Mouse (Mus musculus): Measurements from ENCODE around the gene Ern1. TPM values are rescaled to one million over a fixed set of nuclear protein-coding genes. Genes with fewer than 3 reads are reported as not detected.

Ern1 gene
- polyA plus RNA-seq, 1 experiment from 2014 or later: 7.5 TPM

- Histone ChIP-seq H3K36me3 (ENCODE audit: control insufficient read depth, insufficient read depth, low read length) (no peaks in the 10 kb centered on the region), H3K4me2 (no peak overlapping the region), H3K9me3 (ENCODE audit: control insufficient read depth, low read length) (no peaks in the 10 kb centered on the region), H3K27me3 (replicated peaks; ENCODE audit: control insufficient read depth, insufficient read depth, low read length) (no peaks in the 10 kb centered on the region), H3K4me1 (replicated peaks; ENCODE audit: control insufficient read depth, insufficient read depth, low read length) (0 out of 2 replicates have a peak, but pooled peaks cover 3% of the 10 kb centered on the region), H3K4me3 (ENCODE audit: low read depth, low read length) (no peak overlapping the region), H3K9ac (ENCODE audit: low read depth, low read length) (no peak overlapping the region), H3K27ac (ENCODE audit: low read depth, low read length) (no peak overlapping the region)
- DNase-seq (ENCODE audit: low spot score) (no peak), ATAC-seq (replicated peaks; ENCODE audit: low FRiP score) (no peak)
- 49% methylated on average over 9 of the region's 9 CpGs for WGBS
Observed at GRCm38 (mm10) chr11:106374559-106374958, 113.1 kb downstream of the Ern1 start.

GRCm38 (mm10) chr11:106373998-106374397 is 113.7 kb downstream of the Ern1 start:
- no peak overlapping the region for H3K4me3 ChIP-seq (ENCODE audit: low read depth, low read length)
- no peak overlapping the region for H3K9ac ChIP-seq (ENCODE audit: low read depth, low read length)
- ATAC-seq (replicated peaks; ENCODE audit: low FRiP score): no peak
- H3K4me2 ChIP-seq: no peak overlapping the region
- no peaks in the 10 kb centered on the region for H3K36me3 ChIP-seq (ENCODE audit: control insufficient read depth, insufficient read depth, low read length)
- no peak for DNase-seq (ENCODE audit: low spot score)
- WGBS: 42% methylated on average over 11 of the region's 11 CpGs
- 0 out of 2 replicates have a peak, but pooled peaks cover 3% of the 10 kb centered on the region for H3K4me1 ChIP-seq (replicated peaks; ENCODE audit: control insufficient read depth, insufficient read depth, low read length)
- no peaks in the 10 kb centered on the region for H3K27me3 ChIP-seq (replicated peaks; ENCODE audit: control insufficient read depth, insufficient read depth, low read length)
- H3K9me3 ChIP-seq (ENCODE audit: control insufficient read depth, low read length): no peaks in the 10 kb centered on the region
- H3K27ac ChIP-seq (ENCODE audit: low read depth, low read length): no peak overlapping the region

GRCm38 (mm10) chr11:106366316-106366715 is 121.3 kb downstream of the Ern1 start:
- DNase-seq (ENCODE audit: low spot score) (peak; percentile 76), ATAC-seq (replicated peaks; ENCODE audit: low FRiP score) (peak; percentile 26; the same call in 1 of the 2 replicates)
- 3% methylated on average over 3 of the region's 3 CpGs for WGBS
- Histone ChIP-seq H3K27ac (ENCODE audit: low read depth, low read length) (no peak overlapping the region), H3K27me3 (replicated peaks; ENCODE audit: control insufficient read depth, insufficient read depth, low read length) (no peaks in the 10 kb centered on the region), H3K4me2 (no peak overlapping the region), H3K4me1 (replicated peaks; ENCODE audit: control insufficient read depth, insufficient read depth, low read length) (0 out of 2 replicates have a peak, but pooled peaks cover 8% of the 10 kb centered on the region), H3K4me3 (ENCODE audit: low read depth, low read length) (no peak overlapping the region), H3K36me3 (ENCODE audit: control insufficient read depth, insufficient read depth, low read length) (no peaks in the 10 kb centered on the region), H3K9ac (ENCODE audit: low read depth, low read length) (no peak overlapping the region), H3K9me3 (ENCODE audit: control insufficient read depth, low read length) (no peaks in the 10 kb centered on the region)

DNA sequence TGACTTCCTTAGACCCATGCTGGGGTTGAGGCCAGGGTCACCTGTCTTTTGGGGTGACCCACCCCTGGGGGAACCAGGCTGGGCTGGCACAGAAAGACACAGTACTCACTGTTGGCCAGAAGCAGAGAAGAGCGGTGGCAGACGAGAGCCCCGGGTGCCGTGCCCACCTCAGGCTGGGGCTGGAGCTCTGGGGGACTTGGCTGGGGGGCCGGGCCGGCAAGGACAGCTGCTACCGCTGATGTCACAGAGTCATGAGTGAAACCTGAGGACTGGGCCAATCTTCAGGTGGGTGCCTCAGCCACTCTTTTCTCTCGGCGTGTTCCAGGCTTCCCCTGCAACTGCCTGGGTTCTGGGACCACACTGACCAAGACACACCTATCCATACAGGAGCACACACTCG is 122.3 kb downstream of the Ern1 start, which contains the start of gene Prr29:
Gene Prr29 (plus strand): TSS at position 107 of the 400 bp plus-strand sequence.
- DNase-seq (ENCODE audit: low spot score) (no peak), ATAC-seq (replicated peaks; ENCODE audit: low FRiP score) (no peak)
- Histone ChIP-seq H3K27ac (ENCODE audit: low read depth, low read length) (no peak within 1 kb of the TSS), H3K4me2 (no peak within 1 kb of the TSS), H3K36me3 (ENCODE audit: control insufficient read depth, insufficient read depth, low read length) (no peaks in the 10 kb centered on the region), H3K4me1 (replicated peaks; ENCODE audit: control insufficient read depth, insufficient read depth, low read length) (0 out of 2 replicates have a peak, but pooled peaks cover 8% of the 10 kb centered on the region), H3K27me3 (replicated peaks; ENCODE audit: control insufficient read depth, insufficient read depth, low read length) (no peaks in the 10 kb centered on the region), H3K9ac (ENCODE audit: low read depth, low read length) (no peak within 1 kb of the TSS), H3K4me3 (ENCODE audit: low read depth, low read length) (no peak within 1 kb of the TSS), H3K9me3 (ENCODE audit: control insufficient read depth, low read length) (no peaks in the 10 kb centered on the region)
- 55% methylated on average over 10 of the region's 10 CpGs for WGBS

DNA sequence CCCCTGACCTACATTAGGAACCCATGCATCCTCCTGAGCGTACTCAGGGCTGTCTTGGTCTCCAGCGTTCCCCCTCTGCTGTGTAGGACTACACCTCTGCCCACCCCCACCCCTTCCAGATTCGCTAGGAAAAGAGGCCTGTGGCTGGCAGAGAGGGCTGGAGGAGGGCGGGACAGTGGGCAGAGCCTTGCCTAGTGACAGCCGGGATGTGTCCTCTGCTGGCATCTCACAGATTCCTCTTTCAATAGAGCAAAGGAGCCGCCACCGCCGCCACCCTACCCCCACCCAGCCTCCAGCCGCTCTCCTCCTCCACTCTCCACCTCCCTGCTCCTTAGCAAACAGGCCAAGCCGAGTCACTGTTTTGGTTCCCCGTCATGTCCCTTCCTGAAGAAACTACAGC is 122.9 kb downstream of the Ern1 start:
- DNase-seq (ENCODE audit: low spot score) (no peak), ATAC-seq (replicated peaks; ENCODE audit: low FRiP score) (no peak)
- no peak overlapping the region for H3K4me3 ChIP-seq (ENCODE audit: low read depth, low read length)
- H3K36me3 ChIP-seq (ENCODE audit: control insufficient read depth, insufficient read depth, low read length): no peaks in the 10 kb centered on the region
- 13% methylated on average over 11 of the region's 11 CpGs for WGBS
- no peak overlapping the region for H3K9ac ChIP-seq (ENCODE audit: low read depth, low read length)
- no peak overlapping the region for H3K4me2 ChIP-seq
- no peaks in the 10 kb centered on the region for H3K27me3 ChIP-seq (replicated peaks; ENCODE audit: control insufficient read depth, insufficient read depth, low read length)
- 0 out of 2 replicates have a peak, but pooled peaks cover 8% of the 10 kb centered on the region for H3K4me1 ChIP-seq (replicated peaks; ENCODE audit: control insufficient read depth, insufficient read depth, low read length)
- H3K27ac ChIP-seq (ENCODE audit: low read depth, low read length): no peak overlapping the region
- H3K9me3 ChIP-seq (ENCODE audit: control insufficient read depth, low read length): no peaks in the 10 kb centered on the region

DNA sequence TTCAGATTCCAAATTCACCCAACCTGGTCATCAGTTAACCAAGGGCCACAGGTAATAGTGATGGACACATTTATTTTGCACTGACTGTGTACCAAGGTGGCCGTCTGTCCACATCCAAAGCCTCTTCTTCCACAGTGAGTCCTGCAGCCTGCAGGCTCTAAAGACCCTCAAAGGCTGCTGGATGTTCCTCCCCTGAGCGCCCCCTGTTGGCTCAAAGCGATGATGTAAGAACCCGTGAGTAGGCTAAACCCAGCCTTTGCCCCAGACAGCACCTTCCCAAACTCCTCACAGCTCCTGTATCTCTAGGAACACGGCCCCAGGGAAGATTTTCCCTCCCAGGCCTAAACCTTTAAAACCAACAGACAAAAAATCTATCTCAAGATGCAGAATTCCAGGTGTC is 128.3 kb downstream of the Ern1 start:
- Histone ChIP-seq H3K9me3 (ENCODE audit: control insufficient read depth, low read length) (no peaks in the 10 kb centered on the region), H3K9ac (ENCODE audit: low read depth, low read length) (no peak overlapping the region), H3K36me3 (ENCODE audit: control insufficient read depth, insufficient read depth, low read length) (no peaks in the 10 kb centered on the region), H3K27me3 (replicated peaks; ENCODE audit: control insufficient read depth, insufficient read depth, low read length) (no peaks in the 10 kb centered on the region), H3K4me1 (replicated peaks; ENCODE audit: control insufficient read depth, insufficient read depth, low read length) (no peaks in the 10 kb centered on the region), H3K4me2 (no peak overlapping the region), H3K4me3 (ENCODE audit: low read depth, low read length) (no peak overlapping the region), H3K27ac (ENCODE audit: low read depth, low read length) (no peak overlapping the region)
- ATAC-seq (replicated peaks; ENCODE audit: low FRiP score) (no peak), DNase-seq (ENCODE audit: low spot score) (no peak)
- 19% methylated on average over 5 of the region's 5 CpGs for WGBS

- no peak overlapping the region for H3K4me3 ChIP-seq (ENCODE audit: low read depth, low read length)
- DNase-seq (ENCODE audit: low spot score): no peak
- no peaks in the 10 kb centered on the region for H3K27me3 ChIP-seq (replicated peaks; ENCODE audit: control insufficient read depth, insufficient read depth, low read length)
- no peak overlapping the region for H3K9ac ChIP-seq (ENCODE audit: low read depth, low read length)
- WGBS: 32% methylated on average over 19 of the region's 19 CpGs
- no peak for ATAC-seq (replicated peaks; ENCODE audit: low FRiP score)
- no peak overlapping the region for H3K27ac ChIP-seq (ENCODE audit: low read depth, low read length)
- H3K9me3 ChIP-seq (ENCODE audit: control insufficient read depth, low read length): no peaks in the 10 kb centered on the region
- no peaks in the 10 kb centered on the region for H3K4me1 ChIP-seq (replicated peaks; ENCODE audit: control insufficient read depth, insufficient read depth, low read length)
- H3K36me3 ChIP-seq (ENCODE audit: control insufficient read depth, insufficient read depth, low read length): no peaks in the 10 kb centered on the region
- no peak overlapping the region for H3K4me2 ChIP-seq
Observed at GRCm38 (mm10) chr11:106355382-106356128, 132.1 kb downstream of the Ern1 start.

- Histone ChIP-seq H3K4me2 (no peak overlapping the region), H3K27ac (ENCODE audit: low read depth, low read length) (no peak overlapping the region), H3K36me3 (ENCODE audit: control insufficient read depth, insufficient read depth, low read length) (no peaks in the 10 kb centered on the region), H3K9me3 (ENCODE audit: control insufficient read depth, low read length) (no peaks in the 10 kb centered on the region), H3K4me3 (ENCODE audit: low read depth, low read length) (no peak overlapping the region), H3K27me3 (replicated peaks; ENCODE audit: control insufficient read depth, insufficient read depth, low read length) (no peaks in the 10 kb centered on the region), H3K4me1 (replicated peaks; ENCODE audit: control insufficient read depth, insufficient read depth, low read length) (no peaks in the 10 kb centered on the region), H3K9ac (ENCODE audit: low read depth, low read length) (no peak overlapping the region)
- 53% methylated on average over 1 of the region's 1 CpGs for WGBS
- ATAC-seq (replicated peaks; ENCODE audit: low FRiP score) (no peak), DNase-seq (ENCODE audit: low spot score) (no peak)
Observed at GRCm38 (mm10) chr11:106354181-106354580, 133.5 kb downstream of the Ern1 start.

DNA sequence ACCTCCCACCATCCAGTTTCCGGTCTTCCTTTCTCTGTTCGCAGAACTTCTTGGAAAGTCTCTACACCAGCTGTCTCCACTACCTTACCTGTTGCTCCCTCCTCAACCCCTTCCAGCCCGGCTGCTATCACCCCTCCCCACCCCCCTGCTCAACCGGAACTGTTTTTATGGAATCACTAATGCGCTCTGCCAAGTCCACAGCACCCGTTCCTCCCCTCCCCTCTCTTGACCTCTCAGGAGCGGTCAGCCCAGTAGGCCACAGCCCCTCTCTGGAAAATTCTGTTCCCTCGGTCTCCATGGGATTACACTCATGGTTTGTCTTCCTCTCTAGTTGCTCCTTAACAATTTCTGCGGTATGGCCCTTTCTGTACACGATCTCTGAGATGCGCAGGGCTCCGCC is 134.5 kb downstream of the Ern1 start, which contains the start of gene Scn4a:
Gene Scn4a (minus strand): TSS at position 101 of the 400 bp plus-strand sequence.
- ATAC-seq (replicated peaks; ENCODE audit: low FRiP score): no peak
- H3K4me3 ChIP-seq (ENCODE audit: low read depth, low read length): no peak within 1 kb of the TSS
- 85% methylated on average over 12 of the region's 12 CpGs for WGBS

More for the DNA sequence above, 134.5 kb downstream of the Ern1 start, which contains the start of gene Scn4a:
- no peaks in the 10 kb centered on the region for H3K36me3 ChIP-seq (ENCODE audit: control insufficient read depth, insufficient read depth, low read length)
- DNase-seq (ENCODE audit: low spot score): no peak
- no peaks in the 10 kb centered on the region for H3K9me3 ChIP-seq (ENCODE audit: control insufficient read depth, low read length)
- H3K4me2 ChIP-seq: no peak within 1 kb of the TSS
- no peaks in the 10 kb centered on the region for H3K4me1 ChIP-seq (replicated peaks; ENCODE audit: control insufficient read depth, insufficient read depth, low read length)
- H3K27ac ChIP-seq (ENCODE audit: low read depth, low read length): no peak within 1 kb of the TSS
- no peaks in the 10 kb centered on the region for H3K27me3 ChIP-seq (replicated peaks; ENCODE audit: control insufficient read depth, insufficient read depth, low read length)
- H3K9ac ChIP-seq (ENCODE audit: low read depth, low read length): no peak within 1 kb of the TSS
